Mouse (Mus musculus) embryonic facial prominence, embryonic 14.5 days (tissue): Measurements from ENCODE around the gene Olfr622. TPM values are rescaled to one million over a fixed set of nuclear protein-coding genes. Genes with fewer than 3 reads are reported as not detected.

Source experiments
- ATAC-seq: fragments of 200-750 bp; cut with Nextera tagmentation; 2 replicates; pipeline ENCODE4 v1.8.0; 2017; ENCODE audit warnings: low read depth, moderate number of reproducible peaks, moderate TSS enrichment
- DNase-seq: peaks from one replicate; pipeline ENCODE4 v3.0.0-alpha.2; 2015; ENCODE audit warnings: low spot score
- H3K27ac ChIP-seq: fragments of 300-500 bp; sonication (generic); replicated peaks from 2 replicates; pipeline ENCODE4 v1.5.1; 2014; ENCODE audit warnings: low read depth, mild to moderate bottlenecking, low read length, moderate library complexity
- H3K27me3 ChIP-seq: fragments of 300-500 bp; sonication (generic); replicated peaks from 2 replicates; pipeline ENCODE4 v1.6.1; 2014; ENCODE audit warnings: low read length; ENCODE audit not compliant: control insufficient read depth, insufficient read depth
- H3K36me3 ChIP-seq: fragments of 300-500 bp; sonication (generic); 2 replicates; pipeline ENCODE4 v1.6.1; 2014; ENCODE audit warnings: low read length, mixed read lengths; ENCODE audit not compliant: control insufficient read depth, insufficient read depth
- H3K4me1 ChIP-seq: fragments of 300-500 bp; sonication (generic); 2 replicates; pipeline ENCODE4 v1.6.1; 2014; ENCODE audit warnings: antibody characterized with exemption, low read length; ENCODE audit not compliant: control insufficient read depth, insufficient read depth
- H3K4me2 ChIP-seq: fragments of 300-500 bp; sonication (generic); 2 replicates; pipeline ENCODE4 v1.6.1; 2014; ENCODE audit warnings: low read depth, mild to moderate bottlenecking, low read length, moderate library complexity, mixed read lengths
- H3K4me3 ChIP-seq: fragments of 300-500 bp; sonication (generic); 2 replicates; pipeline ENCODE4 v1.5.1; 2014; ENCODE audit warnings: low read depth, mild to moderate bottlenecking, low read length
- H3K9ac ChIP-seq: fragments of 300-500 bp; sonication (generic); 2 replicates; pipeline ENCODE4 v1.6.1; 2014; ENCODE audit warnings: low read depth, mild to moderate bottlenecking, low read length, moderate library complexity, mixed read lengths
- H3K9me3 ChIP-seq: fragments of 300-500 bp; sonication (generic); 2 replicates; pipeline ENCODE4 v1.6.1; 2016; ENCODE audit warnings: low read length; ENCODE audit not compliant: control insufficient read depth
- WGBS: fragments of 180-500 bp; shearing (Covaris S2); extraction: QIAGEN DNeasy Blood & Tissue Kit; methylation state at CpG from one replicate; pipeline ENCODE4 v1.1.7; 2014; 5-methylcytosine and 5-hydroxymethylcytosine counted together
- polyA plus RNA-seq: library from polyadenylated mRNA; unstranded; fragments of >200 nt; fragmentation: Nextera tagmentation; extraction: Ambion mirVana; gene quantifications from 2 replicates; pipeline ENCODE4 v1.2.1, GENCODE M21; 2014

Olfr622 gene
- polyA plus RNA-seq = 0.12 and 0.13 TPM in 2 replicates

DNA sequence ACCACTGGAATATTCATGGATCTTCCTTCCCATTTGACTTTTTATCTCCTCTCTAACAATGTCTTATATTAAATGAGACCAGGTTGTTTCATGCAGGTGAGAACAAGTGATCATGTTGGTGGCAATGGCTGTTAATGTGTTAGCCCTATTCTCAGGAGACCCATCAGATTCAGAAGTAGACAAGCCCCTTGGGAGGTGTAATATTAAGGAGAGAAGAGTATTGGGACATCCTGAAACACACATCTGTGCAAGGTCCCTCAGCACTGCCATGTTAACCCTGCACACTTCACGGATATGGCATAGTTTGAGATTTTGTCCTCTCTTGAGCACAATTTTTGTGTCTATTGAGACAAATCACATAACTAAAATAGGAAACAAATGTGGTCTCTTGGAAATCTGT is at the start of gene Olfr622:
Gene Olfr622, minus strand, starts transcription at position 101 of the 400 bp plus-strand sequence.
- Histone ChIP-seq H3K9me3 (no peaks in the 10 kb centered on the region), H3K4me3 (no peak within 1 kb of the TSS), H3K9ac (no peak within 1 kb of the TSS), H3K27ac (no peak within 1 kb of the TSS), H3K4me2 (no peak within 1 kb of the TSS), H3K36me3 (no peaks in the 10 kb centered on the region), H3K27me3 (no peaks in the 10 kb centered on the region), H3K4me1 (no peaks in the 10 kb centered on the region)
- 57% methylated on average over 1 of the region's 1 CpGs for WGBS
- no peak for DNase-seq
- ATAC-seq = no peak

DNA sequence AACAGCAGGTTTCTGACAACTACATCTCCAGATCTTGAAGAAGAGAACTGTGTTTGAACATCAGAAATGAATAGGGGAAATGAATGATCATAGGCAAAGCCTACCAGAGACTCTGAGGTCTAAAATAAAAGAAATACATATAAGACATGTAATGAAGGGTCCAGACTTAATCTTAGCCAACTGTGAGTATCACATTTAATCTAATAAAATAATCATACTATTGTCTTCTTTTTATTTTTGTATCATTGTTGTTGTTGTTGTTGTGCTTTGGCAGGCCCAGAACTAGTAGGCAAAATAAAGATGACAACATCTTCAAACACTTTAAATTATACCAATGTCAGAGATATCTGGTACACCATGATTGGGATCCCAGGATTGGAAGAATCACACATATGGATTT is 39.9 kb upstream of the Olfr622 start, which contains the start of gene Olfr625-ps1:
Gene Olfr625-ps1, plus strand, starts transcription at position 301 of the 400 bp plus-strand sequence.
- no peak for ATAC-seq
- no peaks in the 10 kb centered on the region for H3K4me1 ChIP-seq
- no peak within 1 kb of the TSS for H3K4me2 ChIP-seq
- H3K36me3 ChIP-seq = no peaks in the 10 kb centered on the region
- H3K9ac ChIP-seq = no peak within 1 kb of the TSS
- no peaks in the 10 kb centered on the region for H3K27me3 ChIP-seq
- DNase-seq = no peak
- no peaks in the 10 kb centered on the region for H3K9me3 ChIP-seq
- no peak within 1 kb of the TSS for H3K27ac ChIP-seq
- no peak within 1 kb of the TSS for H3K4me3 ChIP-seq

DNA sequence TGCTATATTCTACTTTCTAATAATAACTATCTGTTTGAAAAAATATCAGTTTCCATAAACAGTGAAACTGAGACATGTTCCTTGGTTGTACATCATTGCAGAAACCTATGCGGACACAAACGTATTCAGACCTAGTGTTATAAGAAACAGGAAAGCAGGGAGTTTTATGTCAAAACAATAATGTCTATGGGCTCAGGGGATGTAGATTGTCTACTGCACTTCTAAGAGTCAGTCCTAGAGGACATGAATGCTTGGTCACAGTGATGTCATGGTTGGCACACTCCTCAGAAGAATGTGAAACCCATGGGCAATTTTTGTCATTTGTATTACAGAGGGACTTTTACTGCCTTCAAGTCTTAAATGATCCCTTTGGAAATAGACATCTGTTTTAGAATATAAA is 28.6 kb upstream of the Olfr622 start, which contains the start of gene Olfr624:
Gene Olfr624, minus strand, starts transcription at position 101 of the 400 bp plus-strand sequence.
- Histone ChIP-seq H3K4me2 (no peak within 1 kb of the TSS), H3K9ac (no peak within 1 kb of the TSS), H3K27ac (no peak within 1 kb of the TSS), H3K4me3 (no peak within 1 kb of the TSS), H3K36me3 (no peaks in the 10 kb centered on the region), H3K27me3 (no peaks in the 10 kb centered on the region), H3K4me1 (no peaks in the 10 kb centered on the region), H3K9me3 (no peaks in the 10 kb centered on the region)
- DNase-seq (no peak), ATAC-seq (no peak)
- WGBS = 89% methylated on average over 2 of the region's 2 CpGs

DNA sequence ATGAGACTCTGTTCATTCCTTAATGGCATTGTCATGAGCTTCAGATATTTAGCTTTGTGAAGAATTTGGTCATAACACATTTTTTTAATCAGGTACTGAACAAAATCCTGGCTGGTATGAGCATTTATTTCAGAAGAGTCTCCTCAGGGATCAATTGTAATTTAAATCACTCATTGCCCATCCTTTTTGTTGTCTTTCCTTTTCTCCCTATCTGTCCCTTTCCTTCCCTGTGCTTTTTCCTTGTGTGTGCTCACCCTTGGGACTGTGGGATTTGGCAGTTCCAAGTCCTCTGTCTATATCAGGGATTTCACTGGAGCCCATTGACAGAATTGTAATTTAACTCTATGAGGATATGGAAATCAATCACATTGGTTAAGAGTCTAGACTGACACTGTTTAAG is 21.1 kb upstream of the Olfr622 start, which contains the start of gene Olfr623:
Gene Olfr623, minus strand, starts transcription at position 101 of the 400 bp plus-strand sequence.
- DNase-seq = no peak
- Histone ChIP-seq H3K9ac (no peak within 1 kb of the TSS), H3K27me3 (no peaks in the 10 kb centered on the region), H3K4me2 (no peak within 1 kb of the TSS), H3K4me3 (no peak within 1 kb of the TSS), H3K9me3 (no peaks in the 10 kb centered on the region), H3K27ac (no peak within 1 kb of the TSS), H3K4me1 (no peaks in the 10 kb centered on the region), H3K36me3 (no peaks in the 10 kb centered on the region)
- ATAC-seq = no peak

DNA sequence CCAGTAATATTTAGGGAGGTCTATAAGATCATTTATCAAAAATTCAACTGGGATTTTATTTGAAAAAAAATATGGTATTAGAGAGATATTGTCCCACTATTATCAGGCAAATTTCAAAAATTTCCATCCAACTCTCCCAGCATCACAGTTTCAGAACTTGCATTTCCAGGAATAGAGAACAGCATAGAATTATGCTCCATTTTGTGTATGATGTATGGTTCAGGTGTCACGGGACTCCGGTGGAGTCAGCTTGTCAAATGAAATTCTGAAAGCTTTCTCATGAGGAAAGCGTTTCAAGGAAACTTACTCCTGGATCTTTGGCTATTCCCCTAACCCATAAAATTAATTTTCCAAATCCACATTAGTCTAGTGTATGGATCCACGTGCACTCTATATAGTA is 1.6 kb upstream of the Olfr622 start:
- Histone ChIP-seq H3K4me3 (no peak overlapping the region), H3K9me3 (no peaks in the 10 kb centered on the region), H3K27ac (no peak overlapping the region), H3K4me1 (no peaks in the 10 kb centered on the region), H3K27me3 (no peaks in the 10 kb centered on the region), H3K36me3 (no peaks in the 10 kb centered on the region), H3K4me2 (no peak overlapping the region), H3K9ac (no peak overlapping the region)
- DNase-seq = no peak
- WGBS = 85% methylated on average over 4 of the region's 4 CpGs
- no peak for ATAC-seq

- ATAC-seq (no peak), DNase-seq (no peak)
- no peaks in the 10 kb centered on the region for H3K27me3 ChIP-seq
- H3K4me2 ChIP-seq = no peak overlapping the region
- H3K27ac ChIP-seq = no peak overlapping the region
- no peaks in the 10 kb centered on the region for H3K9me3 ChIP-seq
- no peak overlapping the region for H3K4me3 ChIP-seq
- no peaks in the 10 kb centered on the region for H3K36me3 ChIP-seq
- no peak overlapping the region for H3K9ac ChIP-seq
- no peaks in the 10 kb centered on the region for H3K4me1 ChIP-seq
Measured at GRCm38 (mm10) chr7:103636795-103637194, 5.7 kb downstream of the Olfr622 start.

- no peaks in the 10 kb centered on the region for H3K27me3 ChIP-seq
- no peaks in the 10 kb centered on the region for H3K9me3 ChIP-seq
- no peak within 1 kb of the TSS for H3K4me2 ChIP-seq
- no peak within 1 kb of the TSS for H3K4me3 ChIP-seq
- H3K9ac ChIP-seq = no peak within 1 kb of the TSS
- no peaks in the 10 kb centered on the region for H3K4me1 ChIP-seq
- DNase-seq (no peak), ATAC-seq (no peak)
- H3K27ac ChIP-seq = no peak within 1 kb of the TSS
- no peaks in the 10 kb centered on the region for H3K36me3 ChIP-seq
- WGBS = 71% methylated on average over 2 of the region's 2 CpGs
Measured at GRCm38 (mm10) chr7:103612434-103612833, 30.1 kb downstream of the Olfr622 start, which contains the start of gene Olfr620. Gene Olfr620, minus strand, starts transcription at chr7:103612534.

GRCm38 (mm10) chr7:103607425-103607824 is 35.1 kb downstream of the Olfr622 start:
- Histone ChIP-seq H3K9me3 (no peaks in the 10 kb centered on the region), H3K36me3 (no peaks in the 10 kb centered on the region), H3K9ac (no peak overlapping the region), H3K27ac (no peak overlapping the region), H3K27me3 (no peaks in the 10 kb centered on the region), H3K4me1 (no peaks in the 10 kb centered on the region), H3K4me2 (no peak overlapping the region), H3K4me3 (no peak overlapping the region)
- 82% methylated on average over 2 of the region's 2 CpGs for WGBS
- no peak for DNase-seq
- no peak for ATAC-seq

DNA sequence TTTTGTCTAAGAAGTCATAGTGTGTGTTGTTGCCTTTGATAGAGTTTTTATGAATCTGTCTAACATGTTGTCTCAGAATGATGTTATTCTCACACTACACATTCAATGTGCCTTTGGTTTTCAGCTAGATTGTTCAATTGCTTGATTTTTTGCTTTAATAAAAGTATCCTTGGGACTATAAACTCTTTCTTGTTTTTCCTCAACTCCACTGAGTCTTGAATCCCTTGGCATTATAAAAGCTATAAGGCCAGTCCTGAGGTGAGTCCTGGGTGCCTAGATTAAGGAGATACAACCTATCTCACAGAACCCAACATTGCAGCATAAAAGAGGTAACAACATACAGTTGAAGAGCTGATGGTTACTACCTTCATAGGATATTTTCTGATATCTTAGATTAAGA is 42.2 kb downstream of the Olfr622 start, which contains the start of gene Olfr619:
Gene Olfr619, plus strand, starts transcription at position 301 of the 400 bp plus-strand sequence.
- no peaks in the 10 kb centered on the region for H3K36me3 ChIP-seq
- no peak within 1 kb of the TSS for H3K27ac ChIP-seq
- no peaks in the 10 kb centered on the region for H3K4me1 ChIP-seq
- H3K4me2 ChIP-seq = no peak within 1 kb of the TSS
- no peak within 1 kb of the TSS for H3K4me3 ChIP-seq
- no peak for ATAC-seq
- no peak within 1 kb of the TSS for H3K9ac ChIP-seq
- H3K27me3 ChIP-seq = no peaks in the 10 kb centered on the region
- no peaks in the 10 kb centered on the region for H3K9me3 ChIP-seq
- no peak for DNase-seq
